Mouse (Mus musculus): ENCODE results near the gene Rasgef1b.

- TF ChIP-seq CTCF (IDR thresholded peaks at IDR 0.05; ENCODE audit: low read depth, low read length) (no peak), POLR2A (IDR thresholded peaks at IDR 0.05; ENCODE audit: extremely low read depth, insufficient read depth, low read length) (no peak)
These were observed 30.0 kb upstream of the Rasgef1b start for GRCm38 (mm10) chr5:99758859-99759258.

Data from liver, adult 2 months (tissue).